Mouse (Mus musculus) limb, embryonic 11.5 days (tissue): Measurements from ENCODE around the gene Tor1aip2. TPM values are rescaled to one million over a fixed set of nuclear protein-coding genes. Genes with fewer than 3 reads are reported as not detected.

Experiments
- ATAC-seq: fragments of 200-750 bp; cut with Nextera tagmentation; 2 replicates; pipeline ENCODE4 v1.8.0; 2017; ENCODE audit warnings: low read depth; ENCODE audit not compliant: insufficient number of reproducible peaks, low FRiP score, low TSS enrichment
- DNase-seq: peaks from one replicate; pipeline ENCODE4 v3.0.0-alpha.2; 2015; ENCODE audit warnings: low spot score
- H3K27ac ChIP-seq: fragments of 300-500 bp; sonication (generic); replicated peaks from 2 replicates; pipeline ENCODE4 v1.5.1; 2014; ENCODE audit warnings: low read depth, mild to moderate bottlenecking, low read length
- H3K27me3 ChIP-seq: fragments of 300-500 bp; sonication (generic); 2 replicates; pipeline ENCODE4 v1.6.1; 2014; ENCODE audit warnings: mild to moderate bottlenecking, low read length, mixed read lengths; ENCODE audit not compliant: control insufficient read depth, insufficient read depth
- H3K36me3 ChIP-seq: fragments of 300-500 bp; sonication (generic); 2 replicates; pipeline ENCODE4 v1.6.1; 2014; ENCODE audit warnings: mild to moderate bottlenecking, low read length, moderate library complexity, mixed read lengths; ENCODE audit not compliant: control insufficient read depth, insufficient read depth
- H3K4me1 ChIP-seq: fragments of 300-500 bp; sonication (generic); 2 replicates; pipeline ENCODE4 v1.6.1; 2014; ENCODE audit warnings: low read length, mixed read lengths; ENCODE audit not compliant: control insufficient read depth, insufficient read depth
- H3K4me2 ChIP-seq: fragments of 300-500 bp; sonication (generic); 2 replicates; pipeline ENCODE4 v1.6.1; 2014; ENCODE audit warnings: low read depth, mild to moderate bottlenecking, moderate library complexity; ENCODE audit not compliant: severe bottlenecking
- H3K4me3 ChIP-seq: fragments of 300-500 bp; sonication (generic); 2 replicates; pipeline ENCODE4 v1.5.1; 2014; ENCODE audit warnings: low read depth, low read length
- H3K9ac ChIP-seq: fragments of 300-500 bp; sonication (generic); 2 replicates; pipeline ENCODE4 v1.6.1; 2014; ENCODE audit warnings: mild to moderate bottlenecking, low read length
- H3K9me3 ChIP-seq: fragments of 300-500 bp; sonication (generic); 2 replicates; pipeline ENCODE4 v1.6.1; 2016; ENCODE audit warnings: low read length; ENCODE audit not compliant: control insufficient read depth
- WGBS: fragments of 180-500 bp; shearing (Covaris S2); extraction: QIAGEN DNeasy Blood & Tissue Kit; methylation state at CpG from one replicate; pipeline ENCODE4 v1.1.7; 2014; 5-methylcytosine and 5-hydroxymethylcytosine counted together
- polyA plus RNA-seq: library from polyadenylated mRNA; unstranded; fragments of >200 nt; fragmentation: Nextera tagmentation; extraction: Ambion mirVana; gene quantifications from 2 replicates; pipeline ENCODE4 v1.2.1, GENCODE M21; 2014

Tor1aip2 gene
- polyA plus RNA-seq, 1 experiment from 2014 or later = 130 TPM

- peaks cover 17% of the 10 kb centered on the region; the same call in 1 of the 2 replicates for H3K36me3 ChIP-seq
- DNase-seq (no peak), ATAC-seq (no peak)
- no peak overlapping the region for H3K9ac ChIP-seq
- no peak overlapping the region for H3K4me3 ChIP-seq
- H3K27me3 ChIP-seq = no peaks in the 10 kb centered on the region
- H3K4me1 ChIP-seq = no peaks in the 10 kb centered on the region
- 91% methylated on average over 11 of the region's 11 CpGs for WGBS
- H3K27ac ChIP-seq = no peak overlapping the region
- H3K9me3 ChIP-seq = no peaks in the 10 kb centered on the region
- no peak overlapping the region for H3K4me2 ChIP-seq
These were observed 29.3 kb upstream of the Tor1aip2 start for GRCm38 (mm10) chr1:156005906-156006305.

GRCm38 (mm10) chr1:156009003-156009402 lies 26.2 kb upstream of the Tor1aip2 start:
- H3K4me1 ChIP-seq = no peaks in the 10 kb centered on the region
- H3K36me3 ChIP-seq = peaks cover 15% of the 10 kb centered on the region; the same call in 1 of the 2 replicates
- no peak overlapping the region for H3K27ac ChIP-seq
- WGBS = 91% methylated on average over 1 of the region's 1 CpGs
- DNase-seq (no peak), ATAC-seq (no peak)
- no peaks in the 10 kb centered on the region for H3K9me3 ChIP-seq
- no peak overlapping the region for H3K4me2 ChIP-seq
- no peak overlapping the region for H3K9ac ChIP-seq
- H3K4me3 ChIP-seq = no peak overlapping the region
- no peaks in the 10 kb centered on the region for H3K27me3 ChIP-seq

- WGBS = 88% methylated on average over 1 of the region's 1 CpGs
- DNase-seq (no peak), ATAC-seq (no peak)
- Histone ChIP-seq H3K4me2 (no peak overlapping the region), H3K36me3 (peaks cover 9% of the 10 kb centered on the region; the same call in 1 of the 2 replicates), H3K4me1 (no peaks in the 10 kb centered on the region), H3K27ac (no peak overlapping the region), H3K9me3 (no peaks in the 10 kb centered on the region), H3K27me3 (no peaks in the 10 kb centered on the region), H3K9ac (no peak overlapping the region), H3K4me3 (no peak overlapping the region)
These were observed 15.4 kb upstream of the Tor1aip2 start for GRCm38 (mm10) chr1:156019800-156020199.

GRCm38 (mm10) chr1:156020402-156020801 lies 14.8 kb upstream of the Tor1aip2 start:
- H3K4me3 ChIP-seq = no peak overlapping the region
- H3K4me2 ChIP-seq = no peak overlapping the region
- no peak overlapping the region for H3K27ac ChIP-seq
- 95% methylated on average over 1 of the region's 1 CpGs for WGBS
- H3K27me3 ChIP-seq = no peaks in the 10 kb centered on the region
- ATAC-seq (no peak), DNase-seq (no peak)
- H3K36me3 ChIP-seq = peaks cover 8% of the 10 kb centered on the region; the same call in 1 of the 2 replicates
- H3K9me3 ChIP-seq = no peaks in the 10 kb centered on the region
- no peak overlapping the region for H3K9ac ChIP-seq
- no peaks in the 10 kb centered on the region for H3K4me1 ChIP-seq

- Histone ChIP-seq H3K9me3 (no peaks in the 10 kb centered on the region), H3K27ac (no peak overlapping the region), H3K27me3 (no peaks in the 10 kb centered on the region), H3K36me3 (peaks cover 4% of the 10 kb centered on the region), H3K4me2 (no peak overlapping the region), H3K4me1 (no peaks in the 10 kb centered on the region), H3K4me3 (no peak overlapping the region), H3K9ac (no peak overlapping the region)
- 86% methylated on average over 8 of the region's 8 CpGs for WGBS
- DNase-seq (no peak), ATAC-seq (no peak)
These were observed 10.2 kb upstream of the Tor1aip2 start for GRCm38 (mm10) chr1:156024831-156025503.

GRCm38 (mm10) chr1:156027849-156028248 lies 7.4 kb upstream of the Tor1aip2 start:
- no peaks in the 10 kb centered on the region for H3K9me3 ChIP-seq
- H3K36me3 ChIP-seq = peaks cover 7% of the 10 kb centered on the region
- no peaks in the 10 kb centered on the region for H3K27me3 ChIP-seq
- 94% methylated on average over 3 of the region's 3 CpGs for WGBS
- no peak overlapping the region for H3K4me2 ChIP-seq
- no peak for DNase-seq
- H3K27ac ChIP-seq = no peak overlapping the region
- H3K4me3 ChIP-seq = no peak overlapping the region
- no peak for ATAC-seq
- no peaks in the 10 kb centered on the region for H3K4me1 ChIP-seq
- H3K9ac ChIP-seq = no peak overlapping the region

GRCm38 (mm10) chr1:156028340-156028975 lies 6.7 kb upstream of the Tor1aip2 start:
- Histone ChIP-seq H3K4me3 (no peak overlapping the region), H3K27ac (no peak overlapping the region), H3K9me3 (no peaks in the 10 kb centered on the region), H3K4me1 (no peaks in the 10 kb centered on the region), H3K36me3 (peaks cover 9% of the 10 kb centered on the region), H3K27me3 (no peaks in the 10 kb centered on the region), H3K4me2 (no peak overlapping the region), H3K9ac (no peak overlapping the region)
- ATAC-seq = no peak
- 92% methylated on average over 4 of the region's 4 CpGs for WGBS
- no peak for DNase-seq

- no peaks in the 10 kb centered on the region for H3K27me3 ChIP-seq
- 0 out of 2 replicates have a peak, but pooled peaks cover 5% of the 10 kb centered on the region for H3K4me1 ChIP-seq
- WGBS = 98% methylated on average over 7 of the region's 7 CpGs
- ATAC-seq = no peak
- no peak overlapping the region for H3K9ac ChIP-seq
- H3K4me3 ChIP-seq = no peak overlapping the region; the same call in 1 of the 2 replicates
- peaks cover 12% of the 10 kb centered on the region; the same call in 1 of the 2 replicates for H3K36me3 ChIP-seq
- no peak overlapping the region for H3K4me2 ChIP-seq
- no peak for DNase-seq
- no peak overlapping the region for H3K27ac ChIP-seq
- no peaks in the 10 kb centered on the region for H3K9me3 ChIP-seq
These were observed 1.3 kb upstream of the Tor1aip2 start for GRCm38 (mm10) chr1:156033921-156034320.
